Mouse (Mus musculus) neural tube, embryonic 12.5 days (tissue): ENCODE data around the gene Stap2. TPM values are rescaled to one million over a fixed set of nuclear protein-coding genes. Genes with fewer than 3 reads are reported as not detected.

ENCODE experiments used
- ATAC-seq: fragments of 200-750 bp; cut with Nextera tagmentation; 2 replicates; pipeline ENCODE4 v1.8.0; 2017; ENCODE audit warnings: low read depth, mild to moderate bottlenecking, moderate TSS enrichment, moderate library complexity; ENCODE audit not compliant: low FRiP score
- H3K27ac ChIP-seq: fragments of 300-500 bp; sonication (generic); 2 replicates; pipeline ENCODE4 v1.5.1; 2016
- H3K27me3 ChIP-seq: fragments of 300-500 bp; sonication (generic); replicated peaks from 2 replicates; pipeline ENCODE4 v1.6.1; 2016; ENCODE audit warnings: mild to moderate bottlenecking
- H3K36me3 ChIP-seq: fragments of 300-500 bp; sonication (generic); 2 replicates; pipeline ENCODE4 v1.6.1; 2016; ENCODE audit warnings: mild to moderate bottlenecking
- H3K4me1 ChIP-seq: fragments of 300-500 bp; sonication (generic); 2 replicates; pipeline ENCODE4 v1.6.1; 2016
- H3K4me2 ChIP-seq: fragments of 300-500 bp; sonication (generic); replicated peaks from 2 replicates; pipeline ENCODE4 v1.6.1; 2016; ENCODE audit warnings: mild to moderate bottlenecking
- H3K4me3 ChIP-seq: fragments of 300-500 bp; sonication (generic); 2 replicates; pipeline ENCODE4 v1.5.1; 2016
- H3K9ac ChIP-seq: fragments of 300-500 bp; sonication (generic); 2 replicates; pipeline ENCODE4 v1.6.1; 2016; ENCODE audit warnings: mild to moderate bottlenecking
- H3K9me3 ChIP-seq: fragments of 300-500 bp; sonication (generic); 2 replicates; pipeline ENCODE4 v1.6.1; 2016; ENCODE audit warnings: mild to moderate bottlenecking
- WGBS: fragments of 180-500 bp; shearing (Covaris S2); methylation state at CpG from one replicate; pipeline ENCODE4 v1.1.7; 2016; 5-methylcytosine and 5-hydroxymethylcytosine counted together
- polyA plus RNA-seq: library from polyadenylated mRNA; unstranded; fragments of >200 nt; fragmentation: Nextera tagmentation; extraction: Ambion mirVana; gene quantifications from 2 replicates; pipeline ENCODE4 v1.2.1, GENCODE M21; 2016

The Stap2 gene
- polyA plus RNA-seq, 1 experiment from 2014 or later: 7.2 TPM

GRCm38 (mm10) chr17:55986030-55986961 lies 19.1 kb downstream of the Stap2 start, which contains the start of gene Fsd1:
TSS of gene Fsd1 (plus strand) at chr17:55986509.
- peak; percentile 88 for ATAC-seq
- Histone ChIP-seq H3K9me3 (no peaks in the 10 kb centered on the region), H3K4me1 (peaks cover 12% of the 10 kb centered on the region), H3K9ac (peak within 1 kb of the TSS; percentile 72), H3K27me3 (no peaks in the 10 kb centered on the region), H3K27ac (no peak within 1 kb of the TSS), H3K4me3 (peak within 1 kb of the TSS; percentile 69), H3K4me2 (peak within 1 kb of the TSS; percentile 86), H3K36me3 (peaks cover 24% of the 10 kb centered on the region)
- WGBS: 10% methylated on average over 35 of the region's 35 CpGs

- ATAC-seq: no peak
- H3K27ac ChIP-seq: peak overlapping the region; percentile 6; the same call in 1 of the 2 replicates
- 47% methylated on average over 3 of the region's 3 CpGs for WGBS
- no peak overlapping the region for H3K4me2 ChIP-seq
- H3K27me3 ChIP-seq: no peaks in the 10 kb centered on the region
- H3K9me3 ChIP-seq: no peaks in the 10 kb centered on the region
- H3K36me3 ChIP-seq: peaks cover 29% of the 10 kb centered on the region
- no peak overlapping the region for H3K4me3 ChIP-seq
- peaks cover 19% of the 10 kb centered on the region for H3K4me1 ChIP-seq
- no peak overlapping the region for H3K9ac ChIP-seq
Observed at GRCm38 (mm10) chr17:55977301-55977700, 28.1 kb downstream of the Stap2 start.

GRCm38 (mm10) chr17:55976255-55976862 lies 29.0 kb downstream of the Stap2 start:
- Histone ChIP-seq H3K27ac (peak overlapping the region; percentile 6; the same call in 1 of the 2 replicates), H3K4me3 (no peak overlapping the region), H3K4me2 (peak overlapping the region; percentile 25; the same call in 1 of the 2 replicates), H3K9ac (peak overlapping the region; percentile 14; the same call in 1 of the 2 replicates), H3K36me3 (peaks cover 29% of the 10 kb centered on the region), H3K27me3 (no peaks in the 10 kb centered on the region), H3K4me1 (peaks cover 25% of the 10 kb centered on the region), H3K9me3 (no peaks in the 10 kb centered on the region)
- peak; percentile 74 for ATAC-seq
- 15% methylated on average over 13 of the region's 13 CpGs for WGBS

- Histone ChIP-seq H3K4me1 (peaks cover 43% of the 10 kb centered on the region), H3K36me3 (peaks cover 43% of the 10 kb centered on the region), H3K4me3 (peak overlapping the region; percentile 66)
Observed at GRCm38 (mm10) chr17:55971453-55971852, 33.9 kb downstream of the Stap2 start.

GRCm38 (mm10) chr17:55969966-55970891 lies 35.2 kb downstream of the Stap2 start, which contains the start of gene Shd:
TSS of gene Shd (plus strand) at chr17:55970467.
- H3K9ac ChIP-seq: peak within 1 kb of the TSS; percentile 79
- peaks cover 39% of the 10 kb centered on the region for H3K4me1 ChIP-seq
- H3K27ac ChIP-seq: peak within 1 kb of the TSS; percentile 85
- WGBS: 8% methylated on average over 55 of the region's 55 CpGs
- peaks cover 48% of the 10 kb centered on the region for H3K36me3 ChIP-seq
- peak within 1 kb of the TSS; percentile 84 for H3K4me2 ChIP-seq
- no peaks in the 10 kb centered on the region for H3K27me3 ChIP-seq
- H3K4me3 ChIP-seq: peak within 1 kb of the TSS; percentile 66
- H3K9me3 ChIP-seq: no peaks in the 10 kb centered on the region
- ATAC-seq: peak; percentile 65

More at GRCm38 (mm10) chr17:55971453-55971852, 33.9 kb downstream of the Stap2 start:
- peak overlapping the region; percentile 79 for H3K9ac ChIP-seq
- no peak overlapping the region for H3K27ac ChIP-seq
- no peaks in the 10 kb centered on the region for H3K9me3 ChIP-seq
- 19% methylated on average over 22 of the region's 22 CpGs for WGBS
- no peaks in the 10 kb centered on the region for H3K27me3 ChIP-seq
- no peak for ATAC-seq
- peak overlapping the region; percentile 84 for H3K4me2 ChIP-seq

GRCm38 (mm10) chr17:55969560-55969959 lies 35.8 kb downstream of the Stap2 start:
- Histone ChIP-seq H3K9me3 (no peaks in the 10 kb centered on the region), H3K4me1 (peaks cover 39% of the 10 kb centered on the region), H3K9ac (peak overlapping the region; percentile 79; the same call in 1 of the 2 replicates), H3K4me2 (peak overlapping the region; percentile 84), H3K27ac (peak overlapping the region; percentile 85), H3K27me3 (no peaks in the 10 kb centered on the region), H3K4me3 (peak overlapping the region; percentile 1; the same call in 1 of the 2 replicates), H3K36me3 (peaks cover 49% of the 10 kb centered on the region)
- peak; percentile 77 for ATAC-seq
- 17% methylated on average over 14 of the region's 14 CpGs for WGBS

GRCm38 (mm10) chr17:55968210-55968609 lies 37.2 kb downstream of the Stap2 start:
- 66% methylated on average over 7 of the region's 7 CpGs for WGBS
- Histone ChIP-seq H3K4me1 (peaks cover 39% of the 10 kb centered on the region), H3K36me3 (peaks cover 49% of the 10 kb centered on the region), H3K9ac (no peak overlapping the region), H3K27me3 (no peaks in the 10 kb centered on the region), H3K4me3 (no peak overlapping the region), H3K27ac (no peak overlapping the region), H3K9me3 (no peaks in the 10 kb centered on the region), H3K4me2 (no peak overlapping the region)
- ATAC-seq: no peak

GRCm38 (mm10) chr17:55967186-55967585 lies 38.2 kb downstream of the Stap2 start:
- Histone ChIP-seq H3K27ac (no peak overlapping the region), H3K36me3 (peaks cover 48% of the 10 kb centered on the region), H3K9ac (no peak overlapping the region), H3K4me2 (no peak overlapping the region), H3K9me3 (no peaks in the 10 kb centered on the region), H3K4me1 (peaks cover 31% of the 10 kb centered on the region), H3K4me3 (no peak overlapping the region), H3K27me3 (no peaks in the 10 kb centered on the region)
- no peak for ATAC-seq
- WGBS: 95% methylated on average over 4 of the region's 4 CpGs

GRCm38 (mm10) chr17:55964996-55965395 lies 40.4 kb downstream of the Stap2 start:
- no peak for ATAC-seq
- H3K9me3 ChIP-seq: no peaks in the 10 kb centered on the region
- 89% methylated on average over 9 of the region's 9 CpGs for WGBS
- H3K4me3 ChIP-seq: no peak overlapping the region
- no peak overlapping the region for H3K4me2 ChIP-seq
- H3K27ac ChIP-seq: no peak overlapping the region
- no peak overlapping the region for H3K9ac ChIP-seq
- peaks cover 20% of the 10 kb centered on the region for H3K4me1 ChIP-seq
- no peaks in the 10 kb centered on the region for H3K27me3 ChIP-seq
- H3K36me3 ChIP-seq: peaks cover 62% of the 10 kb centered on the region

- H3K4me2 ChIP-seq: no peak overlapping the region
- H3K4me3 ChIP-seq: no peak overlapping the region
- H3K9ac ChIP-seq: no peak overlapping the region
- no peak overlapping the region for H3K27ac ChIP-seq
- 91% methylated on average over 10 of the region's 10 CpGs for WGBS
- no peak for ATAC-seq
- peaks cover 62% of the 10 kb centered on the region for H3K36me3 ChIP-seq
- no peaks in the 10 kb centered on the region for H3K9me3 ChIP-seq
- no peaks in the 10 kb centered on the region for H3K27me3 ChIP-seq
- peaks cover 20% of the 10 kb centered on the region for H3K4me1 ChIP-seq
Observed at GRCm38 (mm10) chr17:55964496-55964895, 40.9 kb downstream of the Stap2 start.

GRCm38 (mm10) chr17:55963171-55963570 lies 42.2 kb downstream of the Stap2 start:
- Histone ChIP-seq H3K36me3 (peaks cover 62% of the 10 kb centered on the region), H3K4me1 (peaks cover 13% of the 10 kb centered on the region), H3K4me3 (no peak overlapping the region), H3K27me3 (no peaks in the 10 kb centered on the region), H3K9me3 (no peaks in the 10 kb centered on the region), H3K27ac (no peak overlapping the region), H3K4me2 (no peak overlapping the region), H3K9ac (no peak overlapping the region)
- WGBS: 86% methylated on average over 14 of the region's 14 CpGs
- ATAC-seq: no peak
